Mouse (Mus musculus) adrenal gland, postnatal 4 days (tissue): ENCODE measurements around the gene Morf4l1. TPM values are rescaled to one million over a fixed set of nuclear protein-coding genes. Genes with fewer than 3 reads are reported as not detected.
A peak's percentile ranks its signal among the peaks of the same experiment; 100 is the strongest.
"Not testable (repeated sequence)": the region's sequence is repeated elsewhere in the genome, so short reads cannot be mapped to it uniquely, and the experiment has no call there.

ENCODE experiments used
- DNase-seq, 2 experiments: peaks; one replicate each; pipeline ENCODE4 v3.0.0; 2021 to 2022; ENCODE audit warnings: low spot score in 2 of 2, mixed read lengths in 2 of 2
- total RNA-seq, 2 experiments: library from RNA; stranded (reverse); gene quantifications; 2 replicates each; pipeline ENCODE4 v1.2.3; 2021

The Morf4l1 gene
- total RNA-seq, 2 experiments from 2014 or later: 348 to 362 TPM

DNA sequence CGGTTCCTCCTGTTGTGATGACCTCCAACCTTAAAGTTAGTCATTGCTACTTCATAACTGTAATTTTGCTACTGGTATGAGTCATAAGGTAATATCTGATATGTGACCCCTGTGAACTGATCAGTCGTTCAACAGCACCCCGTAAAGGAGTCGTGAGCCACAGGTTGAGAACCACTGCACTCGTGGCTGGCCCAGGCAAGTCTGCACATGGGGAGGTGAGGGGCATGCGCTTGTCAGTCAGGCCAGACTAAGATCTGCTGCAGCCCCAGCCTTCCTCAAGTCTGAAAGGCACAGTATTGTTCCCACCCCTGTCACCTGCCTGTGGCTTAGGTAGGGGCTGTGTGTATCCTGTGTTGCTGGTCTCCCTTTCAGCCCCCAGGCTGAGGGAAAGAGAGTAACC lies 45.8 kb downstream of the Morf4l1 start:
- DNase-seq: no peak

DNA sequence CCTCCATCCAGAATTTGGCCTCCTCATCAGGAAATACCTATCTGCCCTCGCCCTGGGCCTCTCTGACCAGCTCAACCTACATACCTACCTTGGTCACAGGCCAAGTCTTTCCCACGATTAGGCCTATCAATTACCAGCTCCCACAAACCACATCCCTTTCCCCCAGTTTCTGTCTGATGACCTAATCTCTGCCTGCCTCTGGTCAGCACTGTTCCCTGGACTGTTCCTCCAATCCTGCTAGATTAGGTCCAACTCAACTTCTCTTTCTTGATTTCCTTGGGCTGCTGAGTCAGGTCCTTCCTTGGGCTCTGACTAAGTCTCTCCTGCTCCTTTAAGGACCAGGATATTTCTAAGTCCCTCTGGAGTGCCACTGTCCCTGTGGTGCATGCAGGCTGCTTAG lies 47.2 kb downstream of the Morf4l1 start:
- no peak for DNase-seq

DNA sequence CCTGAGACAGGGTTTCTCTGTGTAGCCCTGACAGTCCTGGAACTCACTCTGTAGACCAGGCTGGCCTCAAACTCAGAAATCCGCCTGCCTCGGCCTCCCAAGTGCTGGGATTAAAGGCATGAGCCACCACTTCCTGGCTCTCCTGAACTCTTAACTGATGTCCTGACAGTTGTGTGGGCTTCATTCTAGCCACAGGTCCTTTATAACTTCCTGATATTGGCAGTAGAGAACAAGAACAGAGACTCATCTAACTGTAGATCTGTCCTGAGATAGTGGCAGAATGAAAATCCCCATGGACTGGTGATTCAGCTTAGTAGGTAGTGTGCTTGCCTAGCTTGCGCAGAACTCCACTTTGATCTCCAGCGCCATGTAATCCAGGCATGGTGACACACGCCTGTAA lies 53.6 kb downstream of the Morf4l1 start:
- DNase-seq: not testable (repeated sequence)

DNA sequence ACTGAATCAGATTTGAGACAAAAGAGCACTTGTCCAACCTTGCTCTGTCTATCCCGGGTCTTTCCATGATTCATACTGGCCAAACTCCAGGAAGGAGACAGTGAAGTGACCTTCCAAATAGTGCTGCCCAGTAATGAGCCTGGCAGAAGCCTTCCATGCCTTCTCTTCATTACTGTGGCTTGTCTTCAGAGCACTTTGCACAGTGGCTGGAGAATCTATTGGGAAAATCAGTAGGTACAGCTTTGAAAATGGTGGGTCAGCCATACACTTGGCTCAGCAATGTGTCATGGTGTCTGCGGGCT lies 54.0 kb downstream of the Morf4l1 start:
- peak in 1 of 2 experiments; percentile 31 for DNase-seq

DNA sequence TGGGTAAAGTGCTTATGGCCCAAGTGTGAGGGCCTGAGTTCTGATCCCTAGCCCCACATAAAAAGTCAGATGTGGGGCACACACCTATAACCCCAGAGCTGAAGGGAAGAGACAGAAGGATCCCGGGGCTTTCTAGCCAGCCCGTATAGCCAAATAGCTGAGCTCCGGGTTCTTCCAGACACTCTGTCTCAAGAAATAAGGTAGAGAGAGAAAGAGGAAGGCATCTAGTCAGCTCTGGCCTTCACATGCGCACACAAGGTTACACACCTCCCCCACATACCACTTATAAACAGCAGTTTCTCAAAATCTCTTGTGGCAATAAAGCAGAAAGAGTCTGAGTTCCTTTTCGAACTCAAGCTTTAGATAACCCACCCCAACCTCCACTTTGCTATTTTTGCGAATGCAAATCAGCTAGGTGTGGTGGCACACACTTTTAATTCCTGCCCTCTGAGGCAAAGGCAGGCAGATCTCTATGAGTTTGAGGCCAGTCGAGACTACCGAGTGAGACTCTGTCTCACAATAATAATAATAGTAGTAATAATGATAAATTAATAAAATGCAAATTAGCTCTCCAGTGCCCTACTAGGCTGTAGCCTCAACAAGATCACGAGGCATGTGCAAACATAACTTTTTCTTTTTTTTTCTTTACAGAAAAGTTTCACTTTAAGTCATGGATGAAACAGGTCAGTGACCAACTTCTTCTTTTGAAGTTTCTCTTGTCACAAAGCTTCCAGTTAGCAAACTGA lies 54.6 kb downstream of the Morf4l1 start:
- no peak for DNase-seq

DNA sequence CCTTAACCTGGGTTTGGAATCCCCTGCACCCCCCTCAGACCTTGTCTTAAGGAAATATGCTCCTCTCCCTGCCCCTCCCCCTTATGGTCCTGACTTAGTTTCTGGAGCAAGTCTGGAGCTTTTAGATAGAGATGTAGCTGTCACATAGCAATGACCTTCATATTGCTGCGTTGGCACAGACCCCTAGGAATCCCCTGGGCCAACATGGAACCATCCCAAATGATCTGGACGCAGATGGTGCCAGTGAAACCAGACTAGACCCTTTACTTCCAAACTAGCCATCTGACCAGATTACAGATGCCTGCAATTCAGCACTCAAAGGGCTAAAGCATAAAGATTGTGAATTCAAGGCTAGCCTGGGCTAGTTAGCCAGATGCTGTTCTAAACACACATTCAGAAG lies 57.9 kb downstream of the Morf4l1 start:
- DNase-seq: no peak

DNA sequence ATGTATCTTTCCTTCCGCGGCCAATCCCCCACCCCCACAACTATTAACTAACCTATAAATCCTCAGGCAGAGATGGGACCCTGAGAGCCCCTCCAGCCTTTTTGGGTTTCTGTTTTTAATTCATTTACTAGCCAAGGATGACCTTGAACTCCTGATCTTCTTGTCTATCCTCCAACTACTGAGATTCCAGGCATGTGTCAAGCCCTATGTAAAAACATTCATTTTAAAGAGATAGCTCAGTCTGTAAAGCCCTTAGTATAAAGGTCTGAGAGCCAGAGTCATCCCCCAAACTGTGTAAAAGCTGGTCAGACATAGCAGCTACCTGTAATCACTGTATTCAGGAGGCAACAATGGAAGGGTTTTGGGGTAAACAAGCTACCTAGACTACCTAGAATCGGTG lies 58.7 kb downstream of the Morf4l1 start:
- no peak for DNase-seq

DNA sequence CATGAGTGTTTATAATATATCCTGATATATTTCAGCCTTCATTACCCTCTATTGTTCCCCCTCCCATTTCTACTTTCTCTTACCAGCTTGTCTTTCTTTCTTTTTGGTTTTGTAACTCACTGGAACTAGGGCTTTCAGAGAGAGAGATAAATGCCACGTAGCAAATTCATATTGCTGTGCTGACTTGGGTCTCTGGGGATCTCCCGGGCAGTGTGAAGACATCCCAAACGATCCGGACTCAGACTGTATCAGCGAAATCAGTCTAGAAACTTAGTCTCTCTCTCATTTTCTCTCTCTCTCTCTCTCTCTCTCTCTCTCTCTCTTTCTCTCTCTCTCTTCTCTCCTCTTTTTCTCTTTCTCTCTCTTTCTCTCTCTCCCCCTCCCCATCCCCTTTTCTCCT lies 59.2 kb downstream of the Morf4l1 start:
- no peak for DNase-seq

DNA sequence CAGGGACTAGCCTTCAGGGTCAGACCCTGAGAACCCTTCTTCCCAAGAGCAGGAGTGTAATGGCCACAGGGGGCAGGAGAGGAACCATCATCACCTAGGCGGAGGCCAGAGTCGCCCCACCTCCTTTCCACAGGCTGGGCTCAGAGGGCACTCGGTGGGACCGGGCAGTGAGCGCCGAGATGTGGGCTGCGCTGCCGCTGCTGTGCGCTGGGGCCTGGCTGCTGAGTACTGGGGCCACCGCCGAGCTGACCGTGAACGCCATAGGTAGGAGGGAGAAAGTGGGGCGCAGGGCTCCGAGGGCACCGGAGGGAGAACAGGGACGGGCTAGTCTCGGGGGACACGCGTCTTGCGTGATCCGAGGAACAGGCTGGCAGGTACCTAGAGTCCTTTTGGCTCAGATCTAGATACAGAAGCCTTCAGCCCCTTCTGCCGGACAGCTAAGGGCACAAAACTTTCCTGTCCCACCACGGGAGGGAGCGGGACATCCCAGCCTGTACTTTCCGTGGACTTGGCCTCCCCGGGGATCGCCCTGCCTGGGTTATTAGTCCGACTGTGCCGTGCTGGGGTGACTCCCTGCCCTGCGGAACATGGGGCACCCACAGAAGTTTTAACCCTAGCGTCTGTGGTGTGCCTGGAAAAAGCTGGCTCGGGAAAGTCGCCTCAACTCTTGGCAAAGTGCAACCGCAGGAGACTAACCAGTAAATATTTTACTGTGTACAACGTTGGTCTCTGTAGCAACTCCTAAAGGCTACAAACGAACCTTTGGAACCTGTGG lies 60.0 kb downstream of the Morf4l1 start:
- peak; percentile 53 to 67 for DNase-seq

DNA sequence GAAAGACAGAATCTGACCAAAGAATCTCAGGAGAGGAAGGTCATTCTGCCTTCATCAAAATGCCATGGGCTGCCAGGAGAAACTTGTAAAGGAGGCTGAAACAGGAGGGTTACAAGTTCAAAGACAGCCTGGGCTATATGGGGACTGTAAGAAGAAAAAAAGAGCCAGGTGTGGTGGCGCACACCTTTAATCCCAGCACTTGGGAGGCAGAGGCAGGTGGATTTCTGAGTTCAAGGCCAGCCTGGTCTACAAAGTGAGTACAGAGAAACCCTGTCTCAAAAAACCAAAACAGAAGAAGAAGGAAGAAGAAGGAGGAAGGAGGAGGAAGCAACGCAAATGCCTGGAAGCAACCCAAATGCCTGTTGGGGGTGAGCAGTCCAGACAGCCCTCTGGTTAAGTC lies 60.7 kb downstream of the Morf4l1 start, which contains the start of gene Ctsh:
Gene Ctsh, plus strand, starts transcription at position 301 of the 400 bp plus-strand sequence.
- no peak for DNase-seq

DNA sequence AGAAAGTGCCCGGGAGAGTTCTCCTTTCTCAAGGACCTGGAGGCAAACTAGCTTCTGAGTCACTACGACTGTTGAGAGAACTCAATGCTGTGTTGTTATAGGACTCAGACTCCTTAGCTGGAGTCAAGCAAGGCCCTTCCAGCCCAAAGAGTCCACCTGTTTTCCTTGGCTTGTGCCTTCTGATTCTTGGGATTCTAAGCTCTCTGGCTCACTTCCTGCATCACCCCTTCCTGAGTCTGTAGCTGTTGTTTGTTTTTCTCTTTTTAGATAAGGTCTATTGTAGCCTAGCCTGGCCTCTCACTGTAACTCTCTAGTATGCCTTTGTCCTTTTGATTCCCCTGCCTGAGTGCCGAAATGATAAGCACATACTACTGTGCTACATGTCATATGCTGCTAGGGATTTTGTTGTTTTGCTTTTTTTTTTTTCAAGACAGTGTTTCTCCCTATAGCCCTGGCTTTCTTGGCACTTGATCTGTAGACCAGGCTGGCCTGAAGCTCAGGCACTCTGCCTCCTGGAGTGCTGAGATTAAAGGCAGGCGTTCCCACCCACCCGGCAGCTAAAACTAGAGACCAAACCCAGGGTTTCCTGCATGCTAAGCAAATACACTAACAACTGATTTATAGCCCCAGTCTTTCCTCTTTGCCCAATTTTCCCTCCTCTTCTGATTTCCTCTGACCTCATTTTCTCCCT lies 66.5 kb downstream of the Morf4l1 start:
- DNase-seq: no peak

DNA sequence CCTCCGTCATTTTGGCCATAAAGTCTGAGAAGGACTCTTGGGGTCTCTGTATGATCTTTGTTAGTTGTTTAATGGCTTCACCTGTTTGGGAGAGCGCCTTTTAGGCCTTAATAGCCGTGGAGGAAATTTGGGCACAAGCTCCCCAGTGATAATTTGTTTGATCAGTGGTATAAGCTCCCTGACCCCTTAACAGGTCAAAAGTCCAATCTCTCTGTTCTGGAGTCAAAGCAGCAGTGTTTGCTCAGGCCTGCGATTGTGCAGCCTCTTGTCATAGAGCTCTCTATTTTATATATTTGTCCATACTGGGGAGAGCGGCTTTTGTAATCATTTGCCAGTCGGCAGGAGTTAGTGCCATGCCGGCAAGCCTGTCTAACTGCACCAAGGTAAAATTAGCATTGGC lies 69.4 kb downstream of the Morf4l1 start:
- no peak for DNase-seq

DNA sequence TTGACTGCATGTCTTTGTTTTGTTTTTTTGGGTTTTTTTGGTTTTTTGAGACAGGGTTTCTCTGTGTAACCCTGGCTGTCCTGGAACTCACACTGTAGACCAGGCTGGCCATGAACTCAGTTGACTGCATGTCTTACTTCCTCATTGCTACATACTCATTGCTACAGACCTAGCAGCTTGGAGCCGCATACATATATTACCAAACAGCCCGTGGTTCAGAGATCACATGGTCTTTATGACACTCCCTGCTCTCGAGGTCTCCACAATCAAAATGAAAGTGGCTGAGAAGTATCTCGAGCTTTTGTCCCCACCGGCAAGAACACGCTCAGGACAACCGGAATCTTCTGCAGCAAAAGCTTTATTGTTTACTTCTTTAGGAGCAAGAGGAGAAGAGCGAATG lies 71.7 kb downstream of the Morf4l1 start:
- DNase-seq: not testable (repeated sequence)

Other genes with a start within 250 kb of the Morf4l1 start
- 1 to 10 TPM; 1.3 to 1.7 TPM for gene Rasgrf1, start 204.9 kb downstream of the Morf4l1 start, total RNA-seq
- gene Ctsh, start 60.6 kb downstream of the Morf4l1 start, total RNA-seq: 100 to 1,000 TPM; 178 to 210 TPM
- 10 to 100 TPM; 10.1 to 12.5 TPM for gene Adamts7, start 48.3 kb upstream of the Morf4l1 start, total RNA-seq
- gene Tbc1d2b, start 156.0 kb upstream of the Morf4l1 start, total RNA-seq: 10 to 100 TPM; 44.3 to 47.7 TPM